Mouse (Mus musculus): ENCODE measurements at regions not wholly inside any gene's neighbourhood (a gene's known extent, or its start where the extent isn't known, plus 50 kb on each side); places are given as distances from the start of the nearest gene placed in this dataset.

DNA sequence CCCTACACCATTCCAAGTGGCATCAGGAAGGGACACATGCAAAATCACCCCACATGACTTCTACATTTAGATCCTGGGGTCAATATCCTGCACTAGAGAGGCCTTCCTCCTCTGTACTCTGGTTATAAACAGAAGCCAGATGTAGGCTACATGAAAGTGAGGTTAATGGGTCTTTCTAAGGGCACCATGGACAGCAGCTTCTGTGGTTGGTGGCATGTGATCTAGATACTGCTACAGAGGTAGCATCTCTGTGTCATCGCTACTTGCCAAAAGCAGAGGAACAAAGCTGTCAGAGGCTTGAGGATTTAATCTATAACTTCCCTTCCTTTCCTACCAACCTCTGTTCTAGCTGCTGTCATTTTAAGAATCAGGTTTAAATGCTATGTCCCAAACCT lies 101.7 kb upstream of the Noct start:
- Histone ChIP-seq H3K36me3 (ENCODE audit: control insufficient read depth, insufficient read depth, low read length, poor library complexity, severe bottlenecking) (no peaks in the 10 kb centered on the region), H3K9me3 (ENCODE audit: control insufficient read depth, insufficient read depth, low read depth, low read length) (no peaks in the 10 kb centered on the region), H3K4me1 (ENCODE audit: control insufficient read depth in 2 of 2, insufficient read depth in 2 of 2, low read length in 2 of 2, poor library complexity in 1 of 2) (peaks cover 6 to 7% of the 10 kb centered on the region in 2 experiments; a peak in 3 of 4 replicates), H3K9ac (ENCODE audit: insufficient read depth, low read depth, low read length, poor library complexity, severe bottlenecking) (no peak overlapping the region), H3K27ac (ENCODE audit: insufficient read depth, low read depth, low read length, poor library complexity, severe bottlenecking) (no peak overlapping the region), H3K4me3 (ENCODE audit: insufficient read depth in 1 of 2, low read depth in 1 of 2, low read length in 2 of 2, poor library complexity in 1 of 2, severe bottlenecking in 1 of 2) (no peak overlapping the region)
- no peak for TF ChIP-seq ZNF384 (IDR thresholded peaks at IDR 0.05; ENCODE audit: low read depth, low read length)
- TF ChIP-seq HCFC1 (IDR thresholded peaks at IDR 0.05; ENCODE audit: borderline replicate concordance, insufficient read depth, low read length): no peak
- TF ChIP-seq ZC3H11A (IDR thresholded peaks at IDR 0.05; ENCODE audit: borderline replicate concordance, low read depth, low read length): no peak
- TF ChIP-seq CHD2 (IDR thresholded peaks at IDR 0.05; ENCODE audit: low read depth, low read length): no peak
- TF ChIP-seq MAFK (IDR thresholded peaks at IDR 0.05; ENCODE audit: insufficient read depth, low read depth, low read length): no peak
- in situ Hi-C loops (cut with MboI; ENCODE audit: low sequenced_read_pairs in 2 of 2, unreplicated experiment in 2 of 2): no loop called here
- DNase-seq (ENCODE audit: low read depth, low spot score): no peak

DNA sequence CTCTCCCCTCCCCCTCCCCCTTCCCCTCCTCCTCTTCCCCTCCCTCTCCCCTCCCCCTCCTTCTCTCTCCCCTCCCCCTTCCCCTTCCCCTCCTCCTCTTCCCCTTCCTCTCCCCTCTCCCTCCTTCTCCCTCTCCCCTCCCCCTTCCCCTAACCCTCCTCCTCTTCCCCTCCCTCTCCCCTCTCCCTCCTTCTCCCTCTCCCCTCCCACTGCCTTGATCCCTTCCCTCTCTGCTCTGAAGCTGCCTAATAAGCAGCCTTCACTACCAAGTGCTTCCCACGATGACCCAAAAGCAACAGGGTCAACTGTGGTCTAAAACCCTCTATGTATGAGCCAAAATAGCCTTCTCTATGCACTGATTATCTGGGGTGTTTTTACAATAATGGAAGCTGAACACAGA lies 96.4 kb upstream of the Noct start:
- TF ChIP-seq CHD2 (IDR thresholded peaks at IDR 0.05; ENCODE audit: low read depth, low read length) (no peak), HCFC1 (IDR thresholded peaks at IDR 0.05; ENCODE audit: borderline replicate concordance, insufficient read depth, low read length) (no peak), ZNF384 (IDR thresholded peaks at IDR 0.05; ENCODE audit: low read depth, low read length) (no peak), MAFK (IDR thresholded peaks at IDR 0.05; ENCODE audit: insufficient read depth, low read depth, low read length) (no peak), ZC3H11A (IDR thresholded peaks at IDR 0.05; ENCODE audit: borderline replicate concordance, low read depth, low read length) (no peak)

GRCm38 (mm10) chr3:51128491-51129155 lies 95.6 kb upstream of the Noct start:
- Histone ChIP-seq H3K36me3 (ENCODE audit: control insufficient read depth, insufficient read depth, low read length, poor library complexity, severe bottlenecking) (no peaks in the 10 kb centered on the region), H3K4me3 (ENCODE audit: insufficient read depth in 1 of 2, low read depth in 1 of 2, low read length in 2 of 2, poor library complexity in 1 of 2, severe bottlenecking in 1 of 2) (no peak overlapping the region; a peak in 1 of 4 replicates), H3K27ac (ENCODE audit: insufficient read depth, low read depth, low read length, poor library complexity, severe bottlenecking) (peak overlapping the region; percentile 55), H3K9ac (ENCODE audit: insufficient read depth, low read depth, low read length, poor library complexity, severe bottlenecking) (no peak overlapping the region), H3K9me3 (ENCODE audit: control insufficient read depth, insufficient read depth, low read depth, low read length) (no peaks in the 10 kb centered on the region), H3K4me1 (ENCODE audit: control insufficient read depth in 2 of 2, insufficient read depth in 2 of 2, low read length in 2 of 2, poor library complexity in 1 of 2) (peaks cover 17 to 18% of the 10 kb centered on the region in 2 experiments)
- TF ChIP-seq MAFK (IDR thresholded peaks at IDR 0.05; ENCODE audit: insufficient read depth, low read depth, low read length) (no peak), CHD2 (IDR thresholded peaks at IDR 0.05; ENCODE audit: low read depth, low read length) (no peak)
- peak; percentile 75 for DNase-seq (ENCODE audit: low read depth, low spot score)
- in situ Hi-C loops (cut with MboI; ENCODE audit: low sequenced_read_pairs in 2 of 2, unreplicated experiment in 2 of 2): no loop called here

More for the DNA sequence above, 96.4 kb upstream of the Noct start:
- Histone ChIP-seq H3K4me3 (ENCODE audit: insufficient read depth in 1 of 2, low read depth in 1 of 2, low read length in 2 of 2, poor library complexity in 1 of 2, severe bottlenecking in 1 of 2) (peak overlapping the region in 1 of 2 experiments; percentile 18; a peak in 1 of 4 replicates), H3K36me3 (ENCODE audit: control insufficient read depth, insufficient read depth, low read length, poor library complexity, severe bottlenecking) (no peaks in the 10 kb centered on the region), H3K9ac (ENCODE audit: insufficient read depth, low read depth, low read length, poor library complexity, severe bottlenecking) (no peak overlapping the region), H3K9me3 (ENCODE audit: control insufficient read depth, insufficient read depth, low read depth, low read length) (no peaks in the 10 kb centered on the region), H3K4me1 (ENCODE audit: control insufficient read depth in 2 of 2, insufficient read depth in 2 of 2, low read length in 2 of 2, poor library complexity in 1 of 2) (peaks cover 15 to 17% of the 10 kb centered on the region in 2 experiments), H3K27ac (ENCODE audit: insufficient read depth, low read depth, low read length, poor library complexity, severe bottlenecking) (peak overlapping the region; percentile 64; the same call in 1 of the 2 replicates)
- in situ Hi-C loops (cut with MboI; ENCODE audit: low sequenced_read_pairs in 2 of 2, unreplicated experiment in 2 of 2): no loop called here
- DNase-seq (ENCODE audit: low read depth, low spot score): peak; percentile 53

DNA sequence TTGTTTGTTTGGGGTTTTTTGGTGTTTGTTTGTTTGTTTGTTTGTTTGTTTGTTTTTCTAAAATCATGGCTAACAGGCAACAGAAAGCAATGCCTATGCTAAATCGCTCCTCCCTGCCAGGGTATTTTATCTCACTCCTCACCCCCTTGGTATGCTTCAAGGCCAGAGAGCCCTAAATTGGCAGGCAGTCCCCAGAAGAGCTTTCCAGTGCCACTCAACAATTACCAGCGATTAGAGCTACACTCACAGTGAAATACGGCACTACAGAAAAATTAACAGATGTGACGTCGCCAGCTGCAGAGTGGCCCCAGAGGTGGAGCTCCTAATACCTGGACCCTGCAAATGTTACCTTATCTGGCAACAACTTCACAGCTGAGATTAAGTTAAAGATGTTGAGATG lies 93.5 kb upstream of the Noct start:
- Histone ChIP-seq H3K36me3 (ENCODE audit: control insufficient read depth, insufficient read depth, low read length, poor library complexity, severe bottlenecking) (no peaks in the 10 kb centered on the region), H3K4me1 (ENCODE audit: control insufficient read depth in 2 of 2, insufficient read depth in 2 of 2, low read length in 2 of 2, poor library complexity in 1 of 2) (peaks cover 20% of the 10 kb centered on the region in 2 experiments), H3K9me3 (ENCODE audit: control insufficient read depth, insufficient read depth, low read depth, low read length) (no peaks in the 10 kb centered on the region), H3K27ac (ENCODE audit: insufficient read depth, low read depth, low read length, poor library complexity, severe bottlenecking) (no peak overlapping the region), H3K4me3 (ENCODE audit: insufficient read depth in 1 of 2, low read depth in 1 of 2, low read length in 2 of 2, poor library complexity in 1 of 2, severe bottlenecking in 1 of 2) (no peak overlapping the region), H3K9ac (ENCODE audit: insufficient read depth, low read depth, low read length, poor library complexity, severe bottlenecking) (no peak overlapping the region)
- in situ Hi-C loops (cut with MboI; ENCODE audit: low sequenced_read_pairs in 2 of 2, unreplicated experiment in 2 of 2): no loop called here
- no peak for TF ChIP-seq ZNF384 (IDR thresholded peaks at IDR 0.05; ENCODE audit: low read depth, low read length)
- no peak for TF ChIP-seq MAFK (IDR thresholded peaks at IDR 0.05; ENCODE audit: insufficient read depth, low read depth, low read length)
- TF ChIP-seq CHD2 (IDR thresholded peaks at IDR 0.05; ENCODE audit: low read depth, low read length): no peak
- no peak for DNase-seq (ENCODE audit: low read depth, low spot score)

DNA sequence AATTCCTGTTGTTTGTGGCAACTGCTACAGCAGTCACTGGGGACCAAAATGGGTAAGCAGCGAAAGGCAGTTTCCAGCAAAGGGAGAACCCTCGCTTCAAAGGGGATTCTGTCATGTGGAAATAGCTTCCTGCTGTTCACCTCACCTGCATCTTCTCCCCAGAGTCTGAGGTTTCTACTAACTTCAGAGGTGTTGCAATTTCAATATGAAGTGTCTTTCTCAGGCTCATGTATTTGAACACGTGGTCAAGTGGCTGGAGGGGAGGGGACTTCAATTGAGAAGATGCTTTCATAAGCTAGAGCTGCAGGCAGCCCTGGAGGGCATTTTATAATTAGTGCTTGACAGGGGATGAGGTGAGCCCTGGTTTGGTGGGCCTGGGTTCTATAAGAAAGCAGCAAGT lies 92.9 kb upstream of the Noct start:
- in situ Hi-C loops (cut with MboI; ENCODE audit: low sequenced_read_pairs in 2 of 2, unreplicated experiment in 2 of 2): no loop called here
- Histone ChIP-seq H3K9ac (ENCODE audit: insufficient read depth, low read depth, low read length, poor library complexity, severe bottlenecking) (no peak overlapping the region), H3K4me1 (ENCODE audit: control insufficient read depth in 2 of 2, insufficient read depth in 2 of 2, low read length in 2 of 2, poor library complexity in 1 of 2) (peaks cover 18 to 23% of the 10 kb centered on the region in 2 experiments), H3K27ac (ENCODE audit: insufficient read depth, low read depth, low read length, poor library complexity, severe bottlenecking) (no peak overlapping the region), H3K4me3 (ENCODE audit: insufficient read depth in 1 of 2, low read depth in 1 of 2, low read length in 2 of 2, poor library complexity in 1 of 2, severe bottlenecking in 1 of 2) (no peak overlapping the region), H3K36me3 (ENCODE audit: control insufficient read depth, insufficient read depth, low read length, poor library complexity, severe bottlenecking) (no peaks in the 10 kb centered on the region), H3K9me3 (ENCODE audit: control insufficient read depth, insufficient read depth, low read depth, low read length) (no peaks in the 10 kb centered on the region)
- no peak for DNase-seq (ENCODE audit: low read depth, low spot score)
- no peak for TF ChIP-seq CHD2 (IDR thresholded peaks at IDR 0.05; ENCODE audit: low read depth, low read length)

Measured in ES-E14 (cell line).